Mouse (Mus musculus) stomach, adult 2 months (tissue): ENCODE data around the gene Gsc2. TPM values are rescaled to one million over a fixed set of nuclear protein-coding genes. Genes with fewer than 3 reads are reported as not detected.

Experiments used
- polyA plus RNA-seq: library from polyadenylated mRNA; depleted of rRNA; stranded (reverse); fragments of >200 nt; gene quantifications from 2 replicates; pipeline ENCODE4 v1.2.3, GENCODE M21; 2012; rRNA removed

Gene Gsc2
- polyA plus RNA-seq: 1.9 and 3.6 TPM in 2 replicates

DNA sequence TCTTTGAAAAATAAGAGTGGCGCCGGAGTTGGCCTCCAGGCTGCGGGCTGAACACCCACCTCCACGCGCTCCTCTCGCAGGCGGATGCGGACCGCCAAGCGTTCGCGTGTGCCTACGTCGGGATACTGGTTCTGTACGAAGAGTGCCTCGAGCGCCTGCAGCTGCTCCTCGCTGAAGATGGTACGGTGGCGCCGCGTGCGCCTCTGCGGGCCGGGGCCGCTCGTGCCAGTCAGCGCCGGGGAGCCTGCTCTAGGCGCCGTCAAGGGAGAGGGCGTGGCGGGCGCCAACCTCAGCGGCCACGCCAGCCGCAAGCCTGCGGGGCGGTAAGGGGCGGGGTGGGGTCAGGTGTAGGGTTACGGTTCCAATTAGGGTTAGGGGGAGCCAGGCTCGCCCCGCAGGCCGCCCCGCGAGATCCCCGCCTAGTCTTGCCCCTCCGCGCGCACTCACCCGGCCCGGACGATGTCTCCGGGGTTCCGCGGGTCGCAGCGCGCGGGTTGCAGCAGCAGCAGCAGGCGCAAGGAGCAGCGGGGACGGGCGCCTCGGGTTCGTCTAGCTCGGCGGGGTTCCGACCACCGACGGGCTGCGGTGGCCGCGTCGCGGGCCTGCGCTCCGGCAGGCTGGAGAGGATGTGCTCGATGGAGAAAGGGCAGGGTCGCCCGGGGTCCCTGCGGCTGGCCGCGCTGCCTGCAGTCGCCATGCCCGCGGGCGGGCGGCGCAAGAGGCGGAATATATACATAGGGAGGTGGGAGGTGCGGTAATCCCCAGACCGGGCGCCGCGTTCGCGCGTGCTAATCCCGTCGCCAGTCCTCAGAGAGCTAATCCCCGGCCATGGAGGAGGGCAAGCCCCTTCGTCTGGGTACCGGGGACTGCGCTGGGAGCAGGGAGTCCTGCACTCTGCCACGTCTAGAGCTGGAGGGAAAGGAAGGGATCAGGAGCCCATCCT, at the start of gene Gsc2:
Gene Gsc2, minus strand, starts transcription at position 753 of the 943 bp plus-strand sequence.

DNA sequence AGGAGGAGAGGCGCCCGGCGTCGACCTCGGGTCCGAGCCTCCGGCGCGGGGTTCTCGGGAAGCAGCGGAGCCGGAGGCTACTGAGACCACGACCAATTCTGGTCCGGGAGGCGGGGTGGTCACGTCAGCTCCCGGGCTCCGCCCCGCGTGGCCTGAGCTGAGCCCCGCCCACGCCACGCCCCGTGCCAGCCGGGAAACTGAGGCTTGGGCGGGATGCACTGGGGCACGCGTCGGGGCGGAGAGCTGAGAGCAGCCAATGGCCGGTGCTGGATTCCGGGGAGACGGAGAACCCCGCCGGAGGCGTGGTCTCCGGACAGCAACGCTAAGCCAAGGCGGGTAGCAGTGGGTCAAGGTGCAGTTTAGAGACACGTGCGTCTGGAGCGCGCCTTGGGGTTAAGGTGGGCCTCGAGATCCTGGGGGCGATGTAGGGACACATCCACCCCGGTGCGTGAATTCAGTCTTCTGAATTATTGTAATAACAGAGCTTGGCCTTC, 13.3 kb upstream of the Gsc2 start, which contains the start of gene Slc25a1:
Gene Slc25a1, minus strand, starts transcription at position 133 of the 494 bp plus-strand sequence.

DNA sequence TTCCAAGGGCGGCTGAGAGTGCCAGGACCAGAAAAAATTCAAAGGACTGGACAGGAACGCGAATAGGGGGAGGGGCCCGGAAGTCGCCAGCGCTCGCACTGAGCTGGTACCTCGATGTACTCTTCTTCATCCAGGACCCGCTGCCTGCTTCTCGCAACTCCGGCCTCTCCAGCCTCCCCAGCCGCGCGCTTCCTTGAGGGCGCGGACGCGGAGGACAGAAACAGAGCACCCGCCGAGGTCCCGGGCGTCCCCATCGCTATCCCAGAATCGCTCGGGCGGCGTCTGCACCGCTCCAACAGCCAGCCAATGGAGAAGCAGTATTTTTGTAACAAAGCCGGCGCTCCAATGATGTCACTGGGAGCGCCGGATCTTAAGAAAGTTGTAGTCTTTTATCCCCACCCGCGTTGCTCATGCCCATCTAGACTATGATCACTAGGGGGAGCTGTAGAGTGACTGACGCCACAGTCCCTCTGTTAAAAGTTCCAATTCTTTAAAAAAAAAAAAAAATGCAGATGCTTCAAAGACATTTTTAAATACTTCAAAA, 3.7 kb downstream of the Gsc2 start, which contains the start of gene Ess2:
Gene Ess2, minus strand, starts transcription at position 297 of the 544 bp plus-strand sequence.

DNA sequence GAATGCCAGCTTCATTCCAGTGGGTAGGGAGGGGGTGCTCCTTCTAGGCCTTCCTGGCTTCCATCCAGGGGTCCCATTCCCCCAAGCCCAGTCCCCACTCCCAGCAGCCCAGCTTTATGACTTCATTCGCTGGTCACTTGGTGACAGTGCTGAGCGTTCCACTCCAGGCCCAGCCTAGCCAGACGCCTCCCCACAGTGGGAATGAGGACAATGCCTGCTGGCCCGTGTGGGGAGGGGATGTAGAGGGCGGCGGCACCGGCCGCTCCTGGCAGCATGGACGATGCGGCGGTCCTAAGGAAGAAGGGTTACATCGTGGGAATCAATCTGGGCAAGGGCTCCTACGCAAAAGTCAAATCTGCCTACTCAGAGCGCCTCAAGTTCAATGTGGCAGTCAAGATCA, 16.4 kb downstream of the Gsc2 start, which contains the start of the genes Dgcr2 and Tssk2:
Gene Dgcr2, minus strand, starts transcription at position 101 of the 400 bp plus-strand sequence.
Gene Tssk2, plus strand, starts transcription at position 176 of the 400 bp plus-strand sequence.

DNA sequence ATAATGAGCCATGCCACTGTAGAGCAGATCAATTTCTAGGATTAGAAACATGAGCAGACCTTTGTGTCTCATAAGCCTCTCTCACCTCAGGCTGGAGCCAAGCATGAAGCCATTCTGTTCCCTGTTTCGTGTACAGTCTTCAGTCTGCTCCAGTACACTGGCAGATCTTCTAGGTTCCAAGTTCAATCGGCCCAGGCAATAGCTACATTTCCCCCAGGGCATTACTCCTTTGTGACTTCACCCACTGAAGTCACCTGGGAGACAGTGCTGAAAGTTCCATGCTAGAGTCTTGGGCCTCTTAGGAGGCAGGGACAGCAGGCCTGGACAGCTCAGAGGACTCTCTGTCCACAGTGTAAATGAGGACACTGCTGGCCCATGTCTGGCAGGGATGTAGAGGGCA, 20.9 kb downstream of the Gsc2 start, which contains the start of gene Tssk1:
Gene Tssk1, plus strand, starts transcription at position 301 of the 400 bp plus-strand sequence.

DNA sequence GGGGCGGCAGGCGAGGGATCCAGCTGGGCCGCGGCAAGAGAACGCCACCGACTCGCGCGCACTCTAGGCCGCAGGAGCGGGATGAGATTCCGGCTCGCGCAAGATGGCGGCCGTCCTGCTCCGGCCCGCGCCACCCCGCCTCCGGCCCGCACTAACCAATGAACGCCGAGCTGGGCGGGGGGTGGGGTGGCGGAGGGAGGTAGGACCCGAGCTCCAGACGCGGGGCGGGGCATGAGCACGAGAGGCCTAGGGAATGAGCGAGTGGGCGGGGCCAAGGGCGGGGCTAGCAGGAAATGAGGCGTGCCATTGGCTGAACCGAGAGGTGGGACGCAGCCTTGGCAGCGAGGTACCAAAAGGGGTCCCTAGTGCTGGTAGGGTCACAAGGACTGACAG, 23.3 kb downstream of the Gsc2 start, which contains the start of gene Gm20518:
Gene Gm20518, minus strand, starts transcription at position 105 of the 393 bp plus-strand sequence.

Other genes with a start within 250 kb of the Gsc2 start
- 55.4 and 63.7 TPM in 2 replicates for gene Med15, start 182.2 kb downstream of the Gsc2 start, polyA plus RNA-seq
- gene Klhl22, start 155.4 kb downstream of the Gsc2 start, polyA plus RNA-seq: 29.5 and 32.8 TPM in 2 replicates
- 25.6 and 36.5 TPM in 2 replicates for gene Scarf2, start 117.8 kb downstream of the Gsc2 start, polyA plus RNA-seq
- 0.04 TPM in 1 of 2 replicates, not detected in the other for gene B830017H08Rik, start 81.9 kb downstream of the Gsc2 start, polyA plus RNA-seq
- 9.3 and 11.1 TPM in 2 replicates for gene Car15, start 76.7 kb downstream of the Gsc2 start, polyA plus RNA-seq
- gene Gm20518, start 23.4 kb downstream of the Gsc2 start, polyA plus RNA-seq: 0.75 and 1.1 TPM in 2 replicates
- 0.02 and 0.05 TPM in 2 replicates for gene Tssk1, start 20.8 kb downstream of the Gsc2 start, polyA plus RNA-seq
- gene Dgcr2, start 16.5 kb downstream of the Gsc2 start, polyA plus RNA-seq: 75.6 and 87.2 TPM in 2 replicates
- not detected in 2 replicates for gene Tssk2, start 16.4 kb downstream of the Gsc2 start, polyA plus RNA-seq
- gene Ess2, start 3.7 kb downstream of the Gsc2 start, polyA plus RNA-seq: 9.9 and 10.7 TPM in 2 replicates
- gene Slc25a1, start 13.2 kb upstream of the Gsc2 start, polyA plus RNA-seq: 211 and 252 TPM in 2 replicates
- not detected in 2 replicates for gene Vpreb2, start 65.4 kb upstream of the Gsc2 start, polyA plus RNA-seq
- 32.9 and 53.4 TPM in 2 replicates for gene Dgcr6, start 137.8 kb upstream of the Gsc2 start, polyA plus RNA-seq
- gene Prodh, start 175.1 kb upstream of the Gsc2 start, polyA plus RNA-seq: 17.1 and 18.7 TPM in 2 replicates
- gene Rtn4r, start 212.6 kb upstream of the Gsc2 start, polyA plus RNA-seq: 8.3 and 11.5 TPM in 2 replicates